Mouse (Mus musculus) C2C12 (cell line): ENCODE measurements around the gene Ccdc110.

Source experiments
- CEBPB ChIP-seq: IDR thresholded peaks from one replicate; pipeline ENCODE4 v1.6.1; 2011; ENCODE audit warnings: low read depth, mild to moderate bottlenecking, control low read depth, moderate library complexity
- CTCF ChIP-seq: IDR thresholded peaks from one replicate; pipeline ENCODE4 v1.5.1; 2011; ENCODE audit not compliant: control insufficient read depth, insufficient read depth, insufficient read length
- MAX ChIP-seq: IDR thresholded peaks from one replicate; pipeline ENCODE4 v1.6.1; 2011; ENCODE audit warnings: mild to moderate bottlenecking, control low read depth
- MYOG ChIP-seq: IDR thresholded peaks from one replicate; pipeline ENCODE4 v1.6.1; 2011; ENCODE audit not compliant: control insufficient read depth, insufficient read length; ENCODE audit errors: extremely low read depth
- USF1 ChIP-seq: IDR thresholded peaks from one replicate; pipeline ENCODE4 v1.6.1; 2011; ENCODE audit warnings: low read depth, mild to moderate bottlenecking, control low read depth, moderate library complexity

GRCm38 (mm10) chr8:45988189-45988588 lies 53.8 kb downstream of the Ccdc110 start:
- TF ChIP-seq CTCF = no peak
- no peak for TF ChIP-seq CEBPB
- TF ChIP-seq MAX = no peak
- no peak for TF ChIP-seq USF1
- TF ChIP-seq MYOG = no peak
